Mouse (Mus musculus) heart, adult 2 months (tissue): Measurements from ENCODE around the gene Fhad1. TPM values are rescaled to one million over a fixed set of nuclear protein-coding genes. Genes with fewer than 3 reads are reported as not detected.

Source experiments
- DNase-seq, 2 experiments: peaks; one replicate each; pipeline ENCODE4 v3.0.0; 2021
- H3K27ac ChIP-seq: fragments of 200-600 bp; 2 replicates; pipeline ENCODE4 v1.8.1; 2022
- H3K27me3 ChIP-seq: fragments of 200-500 bp; 2 replicates; pipeline ENCODE4 v1.6.1; 2012; ENCODE audit warnings: mild to moderate bottlenecking, low read length, inconsistent platforms, mixed read lengths; ENCODE audit not compliant: control insufficient read depth, insufficient read depth
- H3K36me3 ChIP-seq: fragments of 200-500 bp; 2 replicates; pipeline ENCODE4 v1.6.1; 2012; ENCODE audit warnings: low read length, inconsistent platforms; ENCODE audit not compliant: control insufficient read depth, insufficient read depth
- H3K4me1 ChIP-seq: fragments of 200-500 bp; 2 replicates; pipeline ENCODE4 v1.6.1; 2011; ENCODE audit warnings: low read length; ENCODE audit not compliant: control insufficient read depth, insufficient read depth
- H3K4me3 ChIP-seq: fragments of 200-600 bp; 2 replicates; pipeline ENCODE4 v1.8.1; 2022
- H3K79me2 ChIP-seq: fragments of 200-500 bp; replicated peaks from 2 replicates; pipeline ENCODE4 v1.6.1; 2012; ENCODE audit warnings: mild to moderate bottlenecking, inconsistent platforms, low read length, moderate library complexity, mixed read lengths; ENCODE audit not compliant: control insufficient read depth, insufficient read depth
- H3K9ac ChIP-seq: fragments of 200-500 bp; 2 replicates; pipeline ENCODE4 v1.6.1; 2012; ENCODE audit warnings: low read depth, mild to moderate bottlenecking, control low read depth, inconsistent platforms, low read length, mixed read lengths
- CTCF ChIP-seq: fragments of 200-600 bp; IDR thresholded peaks from 2 replicates; pipeline ENCODE4 v1.8.1; 2022; ENCODE audit warnings: antibody characterized with exemption, mild to moderate bottlenecking, moderate library complexity
- EP300 ChIP-seq: fragments of 200-500 bp; IDR thresholded peaks from 2 replicates; pipeline ENCODE4 v1.6.1; 2011; ENCODE audit warnings: low read depth, low read length, control low read depth; ENCODE audit not compliant: insufficient read depth
- POLR2A ChIP-seq: fragments of 200-500 bp; IDR thresholded peaks from 2 replicates; pipeline ENCODE4 v1.6.1; 2011; ENCODE audit warnings: mild to moderate bottlenecking, low read depth, low read length, control low read depth; ENCODE audit not compliant: insufficient read depth
- WGBS: fragments of 180-500 bp; shearing (Covaris S2); methylation state at CpG from one replicate; pipeline ENCODE4 v1.1.7; 2018; 5-methylcytosine and 5-hydroxymethylcytosine counted together
- intact Hi-C: fragments of 180-260 bp; cut with DNase I; formaldehyde crosslinking; loops from one replicate; pipeline ENCODE4 v1.15.1; 2025
- polyA plus RNA-seq: library from polyadenylated mRNA; depleted of rRNA; stranded (reverse); fragments of >200 nt; gene quantifications from 2 replicates; pipeline ENCODE4 v1.2.3, GENCODE M21; 2012
- total RNA-seq, 2 experiments: library from RNA; stranded (reverse); gene quantifications; 2 replicates each; pipeline ENCODE4 v1.2.3; 2021

Fhad1 gene
- total and polyA plus RNA-seq, 3 experiments = 0.47 to 0.55 (median 0.53) TPM

GRCm38 (mm10) chr4:142024536-142024935, 9.7 kb upstream of the Fhad1 start:
- H3K4me3 ChIP-seq = no peak overlapping the region
- H3K4me1 ChIP-seq = no peaks in the 10 kb centered on the region
- DNase-seq = no peak
- no peaks in the 10 kb centered on the region for H3K79me2 ChIP-seq
- H3K27ac ChIP-seq = no peak overlapping the region
- H3K27me3 ChIP-seq = no peaks in the 10 kb centered on the region
- intact Hi-C loops = no loop called here
- no peaks in the 10 kb centered on the region for H3K36me3 ChIP-seq
- 89% methylated on average over 2 of the region's 2 CpGs for WGBS
- no peak overlapping the region for H3K9ac ChIP-seq
- no peak for TF ChIP-seq CTCF
- no peak for TF ChIP-seq EP300
- no peak for TF ChIP-seq POLR2A

- no peak overlapping the region for H3K4me3 ChIP-seq
- WGBS = 72% methylated on average over 4 of the region's 4 CpGs
- H3K9ac ChIP-seq = no peak overlapping the region
- no peaks in the 10 kb centered on the region for H3K4me1 ChIP-seq
- TF ChIP-seq CTCF = no peak
- no peak for TF ChIP-seq EP300
- TF ChIP-seq POLR2A = no peak
- no peaks in the 10 kb centered on the region for H3K36me3 ChIP-seq
- no peak for DNase-seq
- H3K79me2 ChIP-seq = no peaks in the 10 kb centered on the region
- H3K27me3 ChIP-seq = no peaks in the 10 kb centered on the region
- no peak overlapping the region for H3K27ac ChIP-seq
- intact Hi-C loops = no loop called here
Measured at GRCm38 (mm10) chr4:142023166-142023565, 8.3 kb upstream of the Fhad1 start.

- no peak overlapping the region for H3K27ac ChIP-seq
- peak in 1 of 2 experiments; percentile 34 for DNase-seq
- H3K4me3 ChIP-seq = no peak overlapping the region
- H3K79me2 ChIP-seq = no peaks in the 10 kb centered on the region
- WGBS = 13% methylated on average over 15 of the region's 15 CpGs
- H3K9ac ChIP-seq = no peak overlapping the region
- no peaks in the 10 kb centered on the region; the same call in 1 of the 2 replicates for H3K4me1 ChIP-seq
- no peaks in the 10 kb centered on the region for H3K27me3 ChIP-seq
- TF ChIP-seq CTCF = no peak
- TF ChIP-seq EP300 = 0 out of 2 replicates have a peak, but pooled peaks have one; percentile 33
- no peak for TF ChIP-seq POLR2A
- no peaks in the 10 kb centered on the region for H3K36me3 ChIP-seq
- intact Hi-C loops = no loop called here
Measured at GRCm38 (mm10) chr4:142017686-142018085, 2.8 kb upstream of the Fhad1 start.

- Histone ChIP-seq H3K36me3 (no peaks in the 10 kb centered on the region), H3K9ac (no peak overlapping the region), H3K27ac (no peak overlapping the region), H3K79me2 (no peaks in the 10 kb centered on the region), H3K27me3 (no peaks in the 10 kb centered on the region), H3K4me3 (no peak overlapping the region), H3K4me1 (no peaks in the 10 kb centered on the region; the same call in 1 of the 2 replicates)
- no peak for DNase-seq
- intact Hi-C loops = no loop called here
- 91% methylated on average over 13 of the region's 13 CpGs for WGBS
- TF ChIP-seq POLR2A = no peak
- TF ChIP-seq CTCF = no peak
- no peak for TF ChIP-seq EP300
Measured at GRCm38 (mm10) chr4:142011236-142011635, 3.6 kb downstream of the Fhad1 start.

- Histone ChIP-seq H3K9ac (no peak overlapping the region), H3K4me3 (no peak overlapping the region), H3K4me1 (no peaks in the 10 kb centered on the region; the same call in 1 of the 2 replicates), H3K27me3 (no peaks in the 10 kb centered on the region), H3K27ac (no peak overlapping the region), H3K79me2 (no peaks in the 10 kb centered on the region), H3K36me3 (no peaks in the 10 kb centered on the region)
- intact Hi-C loops = no loop called here
- WGBS = 74% methylated on average over 7 of the region's 7 CpGs
- no peak for DNase-seq
- TF ChIP-seq EP300 (no peak), CTCF (no peak), POLR2A (no peak)
Measured at GRCm38 (mm10) chr4:142010441-142010840, 4.4 kb downstream of the Fhad1 start.

GRCm38 (mm10) chr4:142008206-142008605, 6.7 kb downstream of the Fhad1 start:
- H3K27me3 ChIP-seq = no peaks in the 10 kb centered on the region
- H3K9ac ChIP-seq = no peak overlapping the region
- 91% methylated on average over 11 of the region's 11 CpGs for WGBS
- H3K36me3 ChIP-seq = no peaks in the 10 kb centered on the region
- no peak overlapping the region for H3K4me3 ChIP-seq
- no peaks in the 10 kb centered on the region; the same call in 1 of the 2 replicates for H3K4me1 ChIP-seq
- no peak for TF ChIP-seq EP300
- TF ChIP-seq POLR2A = no peak
- no peak for TF ChIP-seq CTCF
- no peak for DNase-seq
- no peaks in the 10 kb centered on the region for H3K79me2 ChIP-seq
- H3K27ac ChIP-seq = no peak overlapping the region
- intact Hi-C loops = no loop called here

- no peak overlapping the region for H3K4me3 ChIP-seq
- intact Hi-C loops = no loop called here
- H3K79me2 ChIP-seq = no peaks in the 10 kb centered on the region
- H3K27me3 ChIP-seq = no peaks in the 10 kb centered on the region
- 54% methylated on average over 9 of the region's 9 CpGs for WGBS
- no peak overlapping the region for H3K9ac ChIP-seq
- TF ChIP-seq POLR2A = no peak
- TF ChIP-seq CTCF = no peak
- H3K27ac ChIP-seq = no peak overlapping the region
- DNase-seq = no peak
- no peaks in the 10 kb centered on the region for H3K36me3 ChIP-seq
- H3K4me1 ChIP-seq = no peaks in the 10 kb centered on the region; the same call in 1 of the 2 replicates
Measured at GRCm38 (mm10) chr4:142000581-142000980, 14.3 kb downstream of the Fhad1 start.
